Mouse (Mus musculus): ENCODE data around the gene Gm45140. TPM values are rescaled to one million over a fixed set of nuclear protein-coding genes. Genes with fewer than 3 reads are reported as not detected.

Gene Gm45140
- polyA plus RNA-seq, 1 experiment from 2014 or later = 4.6 TPM

DNA sequence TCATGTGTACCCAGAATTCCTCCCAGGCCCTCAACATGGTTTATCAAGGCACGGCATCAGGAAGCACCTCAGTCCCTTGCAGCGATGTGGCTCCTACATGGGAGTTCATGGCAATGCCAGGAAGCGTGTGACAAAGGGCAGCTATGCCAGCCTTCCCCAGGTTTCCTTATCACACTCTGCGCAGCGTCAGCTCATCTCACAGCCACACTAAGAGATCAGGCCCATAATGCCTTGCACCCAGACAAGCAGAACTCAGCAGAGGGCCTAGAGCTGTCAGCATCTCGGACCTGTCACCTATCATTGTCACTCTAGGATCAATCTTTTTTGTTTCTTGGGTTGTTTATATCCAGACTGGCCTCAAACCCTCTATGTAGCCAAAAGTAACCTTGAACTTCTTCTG is 36.0 kb downstream of the Gm45140 start:
- Histone ChIP-seq H3K36me3 (ENCODE audit: control insufficient read depth, insufficient read depth, low read length) (0 out of 2 replicates have a peak, but pooled peaks cover 2% of the 10 kb centered on the region), H3K4me2 (ENCODE audit: low read length) (no peak overlapping the region), H3K4me1 (ENCODE audit: control insufficient read depth, insufficient read depth, low read length) (no peaks in the 10 kb centered on the region), H3K9me3 (ENCODE audit: control insufficient read depth, low read length) (no peaks in the 10 kb centered on the region), H3K4me3 (replicated peaks; ENCODE audit: low read depth, low read length) (no peak overlapping the region), H3K27ac (replicated peaks; ENCODE audit: low read depth, low read length) (no peak overlapping the region), H3K9ac (replicated peaks; ENCODE audit: low read length) (no peak overlapping the region), H3K27me3 (ENCODE audit: control insufficient read depth, insufficient read depth, low read length) (no peaks in the 10 kb centered on the region)
- 93% methylated on average over 6 of the region's 6 CpGs for WGBS
- ATAC-seq (ENCODE audit: low FRiP score, low TSS enrichment) (no peak), DNase-seq (no peak)

DNA sequence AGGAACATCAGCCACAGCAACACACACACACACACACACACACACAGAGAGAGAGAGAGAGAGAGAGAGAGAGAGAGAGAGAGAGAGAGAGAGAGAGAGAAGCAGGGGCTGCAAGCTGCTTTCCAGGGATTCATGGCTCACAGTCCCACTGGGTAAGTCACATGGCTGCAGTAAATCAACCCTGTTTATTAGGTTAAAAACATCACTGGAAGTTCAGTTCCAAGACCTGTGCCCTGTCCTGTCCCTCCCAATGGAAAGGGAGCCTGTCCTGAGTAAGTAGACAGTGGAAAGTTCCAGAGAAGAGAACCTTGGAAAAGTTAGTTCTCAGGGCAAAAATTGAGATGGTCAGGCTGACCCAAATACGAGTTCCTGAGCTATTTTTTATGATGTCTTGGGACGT is 38.3 kb downstream of the Gm45140 start:
- 51% methylated on average over 2 of the region's 2 CpGs for WGBS
- Histone ChIP-seq H3K36me3 (ENCODE audit: control insufficient read depth, insufficient read depth, low read length) (peaks cover 11% of the 10 kb centered on the region), H3K9ac (replicated peaks; ENCODE audit: low read length) (no peak overlapping the region), H3K4me3 (replicated peaks; ENCODE audit: low read depth, low read length) (no peak overlapping the region), H3K27ac (replicated peaks; ENCODE audit: low read depth, low read length) (no peak overlapping the region), H3K4me1 (ENCODE audit: control insufficient read depth, insufficient read depth, low read length) (no peaks in the 10 kb centered on the region), H3K4me2 (ENCODE audit: low read length) (no peak overlapping the region), H3K9me3 (ENCODE audit: control insufficient read depth, low read length) (no peaks in the 10 kb centered on the region), H3K27me3 (ENCODE audit: control insufficient read depth, insufficient read depth, low read length) (no peaks in the 10 kb centered on the region)
- no peak for ATAC-seq (ENCODE audit: low FRiP score, low TSS enrichment)
- no peak for DNase-seq

DNA sequence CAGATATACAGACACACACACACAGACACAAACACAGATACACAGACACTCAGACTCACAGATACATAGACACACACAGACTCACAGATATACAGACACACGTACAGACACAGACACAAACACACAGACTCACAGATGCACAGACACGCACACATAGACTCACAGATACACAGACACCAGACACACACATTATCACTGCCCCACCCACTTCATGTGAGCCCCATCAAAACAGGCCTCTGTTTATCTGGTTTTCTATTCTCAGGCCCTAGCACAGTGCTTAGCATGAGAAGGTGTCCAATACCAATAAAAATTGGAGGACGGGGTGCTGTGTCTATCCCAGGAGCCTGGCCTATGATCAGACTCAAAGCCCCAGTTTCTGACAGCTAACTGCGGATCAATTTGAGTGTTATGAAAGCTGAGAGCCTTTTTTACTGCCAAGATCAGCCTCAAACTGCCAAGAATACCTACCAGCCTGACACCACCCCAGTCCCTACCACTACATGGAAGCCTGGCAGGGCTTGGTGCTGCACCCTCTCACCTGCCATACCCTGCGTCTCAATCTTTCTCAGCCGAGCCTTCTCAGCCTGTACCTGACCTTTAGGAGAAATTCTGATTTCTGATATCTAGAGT is 39.2 kb downstream of the Gm45140 start:
- Histone ChIP-seq H3K27ac (replicated peaks; ENCODE audit: low read depth, low read length) (no peak overlapping the region), H3K9ac (replicated peaks; ENCODE audit: low read length) (no peak overlapping the region), H3K4me2 (ENCODE audit: low read length) (no peak overlapping the region), H3K27me3 (ENCODE audit: control insufficient read depth, insufficient read depth, low read length) (no peaks in the 10 kb centered on the region), H3K36me3 (ENCODE audit: control insufficient read depth, insufficient read depth, low read length) (peaks cover 15% of the 10 kb centered on the region), H3K4me1 (ENCODE audit: control insufficient read depth, insufficient read depth, low read length) (no peaks in the 10 kb centered on the region), H3K9me3 (ENCODE audit: control insufficient read depth, low read length) (no peaks in the 10 kb centered on the region), H3K4me3 (replicated peaks; ENCODE audit: low read depth, low read length) (no peak overlapping the region)
- DNase-seq = no peak
- no peak for ATAC-seq (ENCODE audit: low FRiP score, low TSS enrichment)
- 89% methylated on average over 6 of the region's 6 CpGs for WGBS

- WGBS = 58% methylated on average over 6 of the region's 6 CpGs
- H3K36me3 ChIP-seq (ENCODE audit: control insufficient read depth, insufficient read depth, low read length) = peaks cover 18% of the 10 kb centered on the region
- no peak overlapping the region for H3K27ac ChIP-seq (replicated peaks; ENCODE audit: low read depth, low read length)
- no peak for ATAC-seq (ENCODE audit: low FRiP score, low TSS enrichment)
- no peaks in the 10 kb centered on the region for H3K27me3 ChIP-seq (ENCODE audit: control insufficient read depth, insufficient read depth, low read length)
- no peak overlapping the region for H3K4me2 ChIP-seq (ENCODE audit: low read length)
- H3K9ac ChIP-seq (replicated peaks; ENCODE audit: low read length) = no peak overlapping the region
- no peaks in the 10 kb centered on the region for H3K9me3 ChIP-seq (ENCODE audit: control insufficient read depth, low read length)
- no peak overlapping the region for H3K4me3 ChIP-seq (replicated peaks; ENCODE audit: low read depth, low read length)
- H3K4me1 ChIP-seq (ENCODE audit: control insufficient read depth, insufficient read depth, low read length) = no peaks in the 10 kb centered on the region
- no peak for DNase-seq
Measured at GRCm38 (mm10) chr6:87795385-87796150, 40.0 kb downstream of the Gm45140 start.

DNA sequence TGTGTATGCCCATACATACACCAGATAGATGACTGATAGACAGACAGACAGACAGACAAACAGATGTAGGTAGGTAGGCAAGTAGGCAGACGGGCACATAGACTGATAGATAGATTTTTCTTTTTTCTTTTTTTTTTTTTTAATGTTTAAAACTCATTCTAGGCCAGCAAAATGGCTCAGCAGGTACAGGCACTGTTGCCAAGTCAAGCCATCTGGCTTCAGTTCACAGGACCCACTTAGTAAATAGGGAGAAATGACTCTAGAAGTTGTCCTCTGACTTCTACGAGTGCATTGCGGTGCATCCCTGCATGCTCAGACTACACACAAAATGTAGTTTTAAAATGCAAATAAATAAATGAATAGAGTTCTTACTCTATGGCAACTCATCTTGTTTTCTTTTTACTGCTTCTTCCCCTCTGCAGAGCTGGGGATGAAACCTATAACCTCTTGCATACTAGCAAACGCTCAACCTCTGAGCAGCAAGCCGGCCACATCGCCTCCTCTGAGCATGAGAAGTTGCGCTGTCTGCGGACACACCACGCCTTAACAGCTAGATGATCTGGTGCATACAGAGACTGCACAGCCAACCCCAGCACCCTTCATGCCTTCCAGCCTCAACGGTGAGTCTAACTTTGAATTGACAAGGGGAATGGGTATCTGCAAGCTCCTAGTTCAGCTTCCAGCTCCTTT is 41.6 kb downstream of the Gm45140 start:
- ATAC-seq (ENCODE audit: low FRiP score, low TSS enrichment) = no peak
- no peak for DNase-seq
- Histone ChIP-seq H3K27ac (replicated peaks; ENCODE audit: low read depth, low read length) (no peak overlapping the region), H3K9ac (replicated peaks; ENCODE audit: low read length) (no peak overlapping the region), H3K4me3 (replicated peaks; ENCODE audit: low read depth, low read length) (no peak overlapping the region), H3K9me3 (ENCODE audit: control insufficient read depth, low read length) (no peaks in the 10 kb centered on the region), H3K27me3 (ENCODE audit: control insufficient read depth, insufficient read depth, low read length) (no peaks in the 10 kb centered on the region), H3K36me3 (ENCODE audit: control insufficient read depth, insufficient read depth, low read length) (peaks cover 18% of the 10 kb centered on the region), H3K4me1 (ENCODE audit: control insufficient read depth, insufficient read depth, low read length) (peaks cover 8% of the 10 kb centered on the region), H3K4me2 (ENCODE audit: low read length) (no peak overlapping the region)
- 95% methylated on average over 10 of the region's 10 CpGs for WGBS

- no peaks in the 10 kb centered on the region for H3K9me3 ChIP-seq (ENCODE audit: control insufficient read depth, low read length)
- no peak overlapping the region for H3K4me3 ChIP-seq (replicated peaks; ENCODE audit: low read depth, low read length)
- DNase-seq (no peak), ATAC-seq (ENCODE audit: low FRiP score, low TSS enrichment) (no peak)
- H3K4me1 ChIP-seq (ENCODE audit: control insufficient read depth, insufficient read depth, low read length) = peaks cover 10% of the 10 kb centered on the region
- no peak overlapping the region for H3K27ac ChIP-seq (replicated peaks; ENCODE audit: low read depth, low read length)
- H3K27me3 ChIP-seq (ENCODE audit: control insufficient read depth, insufficient read depth, low read length) = no peaks in the 10 kb centered on the region
- 98% methylated on average over 5 of the region's 5 CpGs for WGBS
- H3K9ac ChIP-seq (replicated peaks; ENCODE audit: low read length) = no peak overlapping the region
- no peak overlapping the region for H3K4me2 ChIP-seq (ENCODE audit: low read length)
- H3K36me3 ChIP-seq (ENCODE audit: control insufficient read depth, insufficient read depth, low read length) = peaks cover 18% of the 10 kb centered on the region
Measured at GRCm38 (mm10) chr6:87791826-87792225, 43.8 kb downstream of the Gm45140 start.

DNA sequence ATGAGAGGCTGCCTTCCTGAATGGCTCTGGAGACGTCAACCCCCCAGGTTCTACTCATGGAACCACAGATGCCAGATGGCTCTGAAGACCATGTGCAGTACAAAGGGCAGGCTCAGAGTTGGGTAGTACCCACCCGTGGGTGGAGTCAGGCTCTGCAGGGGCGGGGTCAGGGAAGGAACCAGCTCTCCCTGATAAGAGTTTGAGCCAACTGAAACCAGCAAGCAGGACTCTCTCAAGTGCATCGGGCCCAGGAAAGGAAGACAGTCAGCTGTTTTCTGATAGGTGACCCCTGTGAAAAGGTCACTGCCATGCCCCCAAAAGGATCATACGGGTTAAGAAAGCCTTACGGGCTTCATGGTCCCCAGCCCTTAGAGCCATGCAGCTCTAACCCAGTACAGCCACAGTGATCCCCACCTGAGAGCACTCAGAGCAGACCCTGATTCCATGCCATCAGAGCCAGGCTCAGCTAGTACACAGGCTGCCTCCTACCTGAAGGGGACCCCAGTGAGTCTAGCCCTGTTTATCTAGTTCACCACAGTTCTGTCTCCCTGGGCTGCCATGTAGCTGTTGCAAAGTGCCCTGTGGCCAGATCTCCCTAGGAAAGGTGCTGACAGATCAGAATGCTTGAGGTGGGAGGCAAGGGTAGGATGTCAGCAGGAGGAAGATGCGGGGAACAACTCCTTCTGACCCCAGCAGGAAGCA is 44.7 kb downstream of the Gm45140 start:
- H3K27ac ChIP-seq (replicated peaks; ENCODE audit: low read depth, low read length) = no peak overlapping the region
- no peak overlapping the region for H3K4me3 ChIP-seq (replicated peaks; ENCODE audit: low read depth, low read length)
- H3K9me3 ChIP-seq (ENCODE audit: control insufficient read depth, low read length) = no peaks in the 10 kb centered on the region
- no peak overlapping the region for H3K4me2 ChIP-seq (ENCODE audit: low read length)
- no peak for ATAC-seq (ENCODE audit: low FRiP score, low TSS enrichment)
- H3K4me1 ChIP-seq (ENCODE audit: control insufficient read depth, insufficient read depth, low read length) = peaks cover 10% of the 10 kb centered on the region
- H3K36me3 ChIP-seq (ENCODE audit: control insufficient read depth, insufficient read depth, low read length) = peaks cover 18% of the 10 kb centered on the region
- DNase-seq = no peak
- no peaks in the 10 kb centered on the region for H3K27me3 ChIP-seq (ENCODE audit: control insufficient read depth, insufficient read depth, low read length)
- H3K9ac ChIP-seq (replicated peaks; ENCODE audit: low read length) = no peak overlapping the region
- 75% methylated on average over 7 of the region's 7 CpGs for WGBS

DNA sequence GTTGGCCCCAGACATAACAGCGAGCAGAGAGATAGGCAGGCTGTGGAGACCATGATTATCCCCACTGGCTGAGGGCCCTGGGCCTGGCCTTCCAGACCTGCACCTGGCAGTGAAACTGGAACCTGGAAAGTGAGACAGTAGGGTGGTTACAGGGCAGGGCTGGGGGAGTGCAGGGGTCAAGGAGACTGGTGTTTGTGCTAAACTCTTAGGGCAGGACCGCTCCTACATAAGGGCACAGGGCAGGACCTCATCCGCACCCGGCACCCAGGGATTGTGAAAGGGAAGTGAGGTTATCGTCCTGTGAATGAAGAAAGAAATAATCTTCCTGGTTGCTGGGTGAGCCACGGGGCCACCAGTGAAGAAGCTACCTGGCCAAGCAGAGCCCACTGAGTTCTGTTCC is 45.8 kb downstream of the Gm45140 start:
- Histone ChIP-seq H3K27me3 (ENCODE audit: control insufficient read depth, insufficient read depth, low read length) (no peaks in the 10 kb centered on the region), H3K4me1 (ENCODE audit: control insufficient read depth, insufficient read depth, low read length) (peaks cover 10% of the 10 kb centered on the region), H3K4me2 (ENCODE audit: low read length) (no peak overlapping the region), H3K9ac (replicated peaks; ENCODE audit: low read length) (no peak overlapping the region), H3K4me3 (replicated peaks; ENCODE audit: low read depth, low read length) (no peak overlapping the region), H3K27ac (replicated peaks; ENCODE audit: low read depth, low read length) (0 out of 2 replicates have a peak overlapping the region, but pooled peaks have one; percentile 41), H3K36me3 (ENCODE audit: control insufficient read depth, insufficient read depth, low read length) (peaks cover 18% of the 10 kb centered on the region), H3K9me3 (ENCODE audit: control insufficient read depth, low read length) (no peaks in the 10 kb centered on the region)
- ATAC-seq (ENCODE audit: low FRiP score, low TSS enrichment) (no peak), DNase-seq (no peak)
- WGBS = 96% methylated on average over 6 of the region's 6 CpGs
